Mouse (Mus musculus): ENCODE measurements at regions not wholly inside any gene's neighbourhood (a gene's known extent, or its start where the extent isn't known, plus 50 kb on each side); places are given as distances from the start of the nearest gene placed in this dataset.

DNA sequence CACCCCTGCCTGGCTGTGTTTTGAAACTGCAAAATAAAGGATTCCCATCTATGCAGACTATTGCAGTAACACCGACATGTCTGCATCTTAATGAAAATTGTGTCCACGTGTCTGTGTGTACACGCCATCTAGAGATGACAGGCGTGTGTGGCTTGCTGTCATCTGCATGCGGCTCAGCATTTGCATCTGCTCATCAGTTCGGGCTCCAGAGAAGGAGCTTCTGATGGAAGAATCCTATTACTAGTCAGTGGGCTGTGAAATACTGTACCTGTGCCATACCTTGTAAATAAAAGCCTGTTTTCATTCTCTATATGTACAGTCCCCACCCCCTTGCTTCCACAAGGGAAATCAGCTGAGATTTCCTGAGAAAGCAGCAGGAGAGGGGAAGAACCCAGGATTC lies 92.7 kb upstream of the Kirrel3 start:
- no peak overlapping the region for H3K4me3 ChIP-seq (ENCODE audit: low read depth, low read length)
- H3K4me1 ChIP-seq (ENCODE audit: insufficient read depth), result peaks cover 4% of the 10 kb centered on the region; the same call in 1 of the 2 replicates
- DNase-seq, result no peak
- no peak for ATAC-seq (ENCODE audit: insufficient read depth)
- 34% methylated on average over 6 of the region's 6 CpGs for WGBS
- H3K9me3 ChIP-seq (ENCODE audit: low read depth, low read length), result no peaks in the 10 kb centered on the region
- H3K27ac ChIP-seq (ENCODE audit: low read depth), result no peak overlapping the region
- no peak overlapping the region for H3K4me2 ChIP-seq
- no peak overlapping the region for H3K9ac ChIP-seq
- TF ChIP-seq CTCF (IDR thresholded peaks at IDR 0.05; ENCODE audit: low read depth), result no peak
- H3K36me3 ChIP-seq (ENCODE audit: insufficient read depth), result no peaks in the 10 kb centered on the region
- no peaks in the 10 kb centered on the region for H3K27me3 ChIP-seq (ENCODE audit: insufficient read depth, low read length)

GRCm38 (mm10) chr9:34395839-34396804 lies 89.6 kb upstream of the Kirrel3 start:
- Histone ChIP-seq H3K9ac (no peak overlapping the region), H3K27ac (ENCODE audit: low read depth) (no peak overlapping the region), H3K4me3 (ENCODE audit: low read depth, low read length) (no peak overlapping the region), H3K27me3 (ENCODE audit: insufficient read depth, low read length) (no peaks in the 10 kb centered on the region), H3K4me1 (ENCODE audit: insufficient read depth) (peaks cover 4% of the 10 kb centered on the region; the same call in 1 of the 2 replicates), H3K4me2 (no peak overlapping the region), H3K9me3 (ENCODE audit: low read depth, low read length) (no peaks in the 10 kb centered on the region), H3K36me3 (ENCODE audit: insufficient read depth) (no peaks in the 10 kb centered on the region)
- TF ChIP-seq CTCF (IDR thresholded peaks at IDR 0.05; ENCODE audit: low read depth), result no peak
- no peak for ATAC-seq (ENCODE audit: insufficient read depth)
- peak; percentile 32 for DNase-seq
- WGBS, result 23% methylated on average over 6 of the region's 6 CpGs

- ATAC-seq (ENCODE audit: insufficient read depth), result no peak
- no peak for DNase-seq
Observed at GRCm38 (mm10) chr9:34411699-34412098, 74.0 kb upstream of the Kirrel3 start.

DNA sequence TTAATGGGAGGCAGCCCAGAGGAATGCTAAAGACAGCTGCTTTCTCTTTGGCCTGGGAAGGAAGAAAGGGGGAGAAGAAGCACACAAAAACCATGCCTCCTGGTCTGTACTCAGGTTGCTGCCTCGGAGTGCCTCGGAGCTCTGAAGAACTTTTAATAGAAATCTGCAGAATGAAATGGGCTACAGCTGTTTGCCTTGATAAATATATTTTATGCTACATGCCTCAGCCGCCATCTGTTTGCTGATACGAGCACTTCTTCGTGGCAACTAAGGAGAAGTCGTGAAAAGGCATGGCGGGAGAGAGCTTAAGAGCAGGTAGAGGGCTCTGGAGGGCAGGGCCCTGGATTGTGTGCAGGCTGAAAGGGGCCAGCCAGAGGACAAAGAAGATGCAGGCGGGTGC lies 69.5 kb upstream of the Kirrel3 start:
- no peaks in the 10 kb centered on the region for H3K4me1 ChIP-seq (ENCODE audit: insufficient read depth)
- ATAC-seq (ENCODE audit: insufficient read depth), result no peak
- no peak overlapping the region for H3K4me3 ChIP-seq (ENCODE audit: low read depth, low read length)
- H3K9me3 ChIP-seq (ENCODE audit: low read depth, low read length), result no peaks in the 10 kb centered on the region
- TF ChIP-seq CTCF (IDR thresholded peaks at IDR 0.05; ENCODE audit: low read depth), result no peak
- no peak overlapping the region for H3K9ac ChIP-seq
- H3K4me2 ChIP-seq, result no peak overlapping the region
- WGBS, result 69% methylated on average over 8 of the region's 8 CpGs
- H3K27ac ChIP-seq (ENCODE audit: low read depth), result no peak overlapping the region
- no peak for DNase-seq
- no peaks in the 10 kb centered on the region for H3K36me3 ChIP-seq (ENCODE audit: insufficient read depth)
- no peaks in the 10 kb centered on the region for H3K27me3 ChIP-seq (ENCODE audit: insufficient read depth, low read length)

More at GRCm38 (mm10) chr9:34411699-34412098, 74.0 kb upstream of the Kirrel3 start:
- H3K4me2 ChIP-seq, result no peak overlapping the region
- H3K9me3 ChIP-seq (ENCODE audit: low read depth, low read length), result no peaks in the 10 kb centered on the region
- no peak overlapping the region for H3K9ac ChIP-seq
- H3K27me3 ChIP-seq (ENCODE audit: insufficient read depth, low read length), result no peaks in the 10 kb centered on the region
- no peaks in the 10 kb centered on the region for H3K36me3 ChIP-seq (ENCODE audit: insufficient read depth)
- H3K27ac ChIP-seq (ENCODE audit: low read depth), result no peak overlapping the region
- WGBS, result 77% methylated on average over 4 of the region's 4 CpGs
- TF ChIP-seq CTCF (IDR thresholded peaks at IDR 0.05; ENCODE audit: low read depth), result no peak
- H3K4me3 ChIP-seq (ENCODE audit: low read depth, low read length), result no peak overlapping the region
- no peaks in the 10 kb centered on the region for H3K4me1 ChIP-seq (ENCODE audit: insufficient read depth)

DNA sequence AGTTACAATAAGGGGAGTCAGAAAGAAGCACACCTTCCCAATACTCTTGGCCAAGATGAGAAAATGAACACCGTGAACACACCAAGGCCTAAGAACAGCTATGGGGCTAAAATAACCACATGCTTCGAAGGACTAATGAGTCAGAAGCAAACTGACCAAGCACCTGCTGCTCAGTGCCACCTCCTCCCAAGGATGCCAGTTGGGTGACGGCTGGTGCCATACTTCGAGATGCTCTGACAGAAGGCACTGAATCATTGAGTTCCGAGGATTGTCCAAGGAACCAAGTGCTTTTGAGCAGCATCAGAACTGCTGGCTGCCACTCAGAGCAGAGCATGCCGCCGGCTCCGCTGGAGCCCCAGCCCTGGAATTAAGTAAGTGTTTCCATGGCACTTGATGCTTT lies 67.6 kb upstream of the Kirrel3 start:
- H3K4me2 ChIP-seq, result no peak overlapping the region
- 87% methylated on average over 8 of the region's 8 CpGs for whole genome bisulfite sequencing
- TF ChIP-seq CTCF (IDR thresholded peaks at IDR 0.05; ENCODE audit: low read depth), result no peak
- H3K9ac ChIP-seq, result no peak overlapping the region
- H3K9me3 ChIP-seq (ENCODE audit: low read depth, low read length), result no peaks in the 10 kb centered on the region
- DNase-seq (no peak), ATAC-seq (ENCODE audit: insufficient read depth) (no peak)
- no peaks in the 10 kb centered on the region for H3K4me1 ChIP-seq (ENCODE audit: insufficient read depth)
- no peak overlapping the region for H3K4me3 ChIP-seq (ENCODE audit: low read depth, low read length)
- H3K27me3 ChIP-seq (ENCODE audit: insufficient read depth, low read length), result no peaks in the 10 kb centered on the region
- no peak overlapping the region for H3K27ac ChIP-seq (ENCODE audit: low read depth)
- no peaks in the 10 kb centered on the region for H3K36me3 ChIP-seq (ENCODE audit: insufficient read depth)

GRCm38 (mm10) chr9:34421956-34422355 lies 63.7 kb upstream of the Kirrel3 start:
- DNase-seq (peak; percentile 51), ATAC-seq (ENCODE audit: insufficient read depth) (peak; percentile 49; the same call in 1 of the 2 replicates)
- no peak overlapping the region for H3K4me2 ChIP-seq
- H3K4me3 ChIP-seq (ENCODE audit: low read depth, low read length), result no peak overlapping the region
- TF ChIP-seq CTCF (IDR thresholded peaks at IDR 0.05; ENCODE audit: low read depth), result no peak
- H3K27ac ChIP-seq (ENCODE audit: low read depth), result no peak overlapping the region
- H3K4me1 ChIP-seq (ENCODE audit: insufficient read depth), result no peaks in the 10 kb centered on the region; the same call in 1 of the 2 replicates
- H3K36me3 ChIP-seq (ENCODE audit: insufficient read depth), result no peaks in the 10 kb centered on the region
- no peak overlapping the region for H3K9ac ChIP-seq
- H3K27me3 ChIP-seq (ENCODE audit: insufficient read depth, low read length), result no peaks in the 10 kb centered on the region
- no peaks in the 10 kb centered on the region for H3K9me3 ChIP-seq (ENCODE audit: low read depth, low read length)

- TF ChIP-seq CTCF (IDR thresholded peaks at IDR 0.05; ENCODE audit: low read depth), result no peak
- 64% methylated on average over 7 of the region's 7 CpGs for WGBS
- no peak overlapping the region for H3K27ac ChIP-seq (ENCODE audit: low read depth)
- no peak overlapping the region for H3K4me2 ChIP-seq
- no peaks in the 10 kb centered on the region; the same call in 1 of the 2 replicates for H3K4me1 ChIP-seq (ENCODE audit: insufficient read depth)
- H3K36me3 ChIP-seq (ENCODE audit: insufficient read depth), result no peaks in the 10 kb centered on the region
- no peak overlapping the region for H3K4me3 ChIP-seq (ENCODE audit: low read depth, low read length)
- no peak for DNase-seq
- no peaks in the 10 kb centered on the region for H3K9me3 ChIP-seq (ENCODE audit: low read depth, low read length)
- H3K9ac ChIP-seq, result no peak overlapping the region
- no peaks in the 10 kb centered on the region for H3K27me3 ChIP-seq (ENCODE audit: insufficient read depth, low read length)
- no peak for ATAC-seq (ENCODE audit: insufficient read depth)
Observed at GRCm38 (mm10) chr9:34423062-34423461, 62.6 kb upstream of the Kirrel3 start.

Data from lung, embryonic 14.5 days (tissue).